Comparison of ENCODE assay signal across 24 mouse cellular contexts in genomic region chr1:141842547-141842946, GRCm38 (mm10).
"Had no signal": no experiment of that assay in that cellular context is flagged by ENCODE, and none has a peak within 500 bp of the region (broad histone marks: within the 10 kb centered on the region; RNA-seq: fewer than 3 reads in every experiment).

No protein-coding gene starts in this region.

- H3K27me3 ChIP-seq: heart, embryonic 12.5 days; hindbrain, embryonic 13.5 days; hindbrain, embryonic 15.5 days; kidney, embryonic 15.5 days; limb, embryonic 13.5 days; limb, embryonic 15.5 days; liver, embryonic 12.5 days had no signal

- H3K4me1 ChIP-seq: heart, embryonic 10.5 days; heart, embryonic 12.5 days; hindbrain, embryonic 13.5 days; hindbrain, embryonic 15.5 days; kidney, embryonic 15.5 days; limb, embryonic 13.5 days; limb, embryonic 15.5 days; liver, embryonic 12.5 days had no signal

- H3K36me3 ChIP-seq: heart, embryonic 10.5 days; heart, embryonic 12.5 days; hindbrain, embryonic 13.5 days; hindbrain, embryonic 15.5 days; kidney, embryonic 15.5 days; limb, embryonic 13.5 days; limb, embryonic 15.5 days; liver, embryonic 12.5 days had no signal

- H3K27ac ChIP-seq: heart, embryonic 10.5 days; hindbrain, embryonic 13.5 days; hindbrain, embryonic 15.5 days; hindbrain, postnatal 0 days; kidney, embryonic 15.5 days; kidney, postnatal 0 days; limb, embryonic 13.5 days; limb, embryonic 15.5 days; liver, embryonic 12.5 days; liver, embryonic 14.5 days had no signal

- H3K4me3 ChIP-seq: heart, embryonic 10.5 days; heart, embryonic 12.5 days; hindbrain, embryonic 13.5 days; hindbrain, embryonic 15.5 days; kidney, embryonic 15.5 days; limb, embryonic 13.5 days; limb, embryonic 15.5 days; liver, embryonic 12.5 days had no signal

- H3K9ac ChIP-seq: heart, embryonic 12.5 days; hindbrain, embryonic 13.5 days; hindbrain, embryonic 15.5 days; kidney, embryonic 15.5 days; limb, embryonic 13.5 days; limb, embryonic 15.5 days; liver, embryonic 12.5 days; liver, embryonic 14.5 days had no signal

- ATAC-seq: hindbrain, postnatal 0 days; intestine, embryonic 16.5 days; liver, embryonic 12.5 days had no signal

- H3K4me2 ChIP-seq: heart, embryonic 12.5 days; hindbrain, embryonic 13.5 days; hindbrain, embryonic 15.5 days; kidney, embryonic 15.5 days; limb, embryonic 13.5 days; limb, embryonic 15.5 days; liver, embryonic 12.5 days had no signal

- DNase-seq: gastrocnemius, postnatal 25 days; heart, adult 18-20 months; heart, postnatal 10 days; heart, postnatal 36 days; kidney, adult 11 months; kidney, adult 2 months; kidney, adult 9 months; kidney, postnatal 14 days; kidney, postnatal 36 days; layer of hippocampus, adult 9-11 months; layer of hippocampus, postnatal 36 days; left cerebral cortex, postnatal 4 days had no signal

- H3K9me3 ChIP-seq: heart, embryonic 10.5 days; heart, embryonic 12.5 days; hindbrain, embryonic 13.5 days; hindbrain, embryonic 15.5 days; kidney, embryonic 15.5 days; limb, embryonic 13.5 days; limb, embryonic 15.5 days; liver, embryonic 12.5 days had no signal
